Mouse (Mus musculus) lung, postnatal 25 days (tissue): Measurements from ENCODE around the gene Ist1.

ENCODE experiments used
- DNase-seq: peaks from one replicate; pipeline ENCODE4 v3.0.0; 2022; ENCODE audit warnings: low spot score

The Ist1 gene

GRCm38 (mm10) chr8:109682120-109682519, 10.9 kb downstream of the Ist1 start:
- DNase-seq = no peak

- DNase-seq = no peak
Observed at GRCm38 (mm10) chr8:109681535-109681934, 11.5 kb downstream of the Ist1 start.

GRCm38 (mm10) chr8:109675896-109676643, 17.0 kb downstream of the Ist1 start:
- DNase-seq = no peak

GRCm38 (mm10) chr8:109673596-109673995, 19.5 kb downstream of the Ist1 start:
- no peak for DNase-seq

- no peak for DNase-seq
Observed at GRCm38 (mm10) chr8:109672656-109673055, 20.4 kb downstream of the Ist1 start.

- DNase-seq = no peak
Observed at GRCm38 (mm10) chr8:109666616-109667015, 26.4 kb downstream of the Ist1 start.

- no peak for DNase-seq
Observed at GRCm38 (mm10) chr8:109662328-109662727, 30.7 kb downstream of the Ist1 start.

- DNase-seq = no peak
Observed at GRCm38 (mm10) chr8:109656860-109657259, 36.2 kb downstream of the Ist1 start.

GRCm38 (mm10) chr8:109650801-109651200, 42.3 kb downstream of the Ist1 start:
- no peak for DNase-seq

- DNase-seq = no peak
Observed at GRCm38 (mm10) chr8:109648469-109648868, 44.6 kb downstream of the Ist1 start.

GRCm38 (mm10) chr8:109647331-109647730, 45.7 kb downstream of the Ist1 start:
- no peak for DNase-seq

GRCm38 (mm10) chr8:109641236-109641635, 51.8 kb downstream of the Ist1 start:
- no peak for DNase-seq

- no peak for DNase-seq
Observed at GRCm38 (mm10) chr8:109640410-109640809, 52.6 kb downstream of the Ist1 start.

- no peak for DNase-seq
Observed at GRCm38 (mm10) chr8:109638851-109639250, 54.2 kb downstream of the Ist1 start.

- no peak for DNase-seq
Observed at GRCm38 (mm10) chr8:109635146-109635545, 57.9 kb downstream of the Ist1 start.

- DNase-seq = no peak
Observed at GRCm38 (mm10) chr8:109632498-109632897, 60.6 kb downstream of the Ist1 start.

GRCm38 (mm10) chr8:109628638-109629037, 64.4 kb downstream of the Ist1 start:
- no peak for DNase-seq
